Mouse (Mus musculus): ENCODE results near the gene Fam192a.

- TF ChIP-seq CTCF (IDR thresholded peaks at IDR 0.05; ENCODE audit: borderline replicate concordance, insufficient read depth, low read depth, low read length) (no peak), POLR2A (IDR thresholded peaks at IDR 0.05; ENCODE audit: borderline replicate concordance, insufficient read depth, low read length) (no peak)
Observed at GRCm38 (mm10) chr8:94549998-94550397, 51.8 kb downstream of the Fam192a start.

All from cerebellum, adult 2 months (tissue).